Mouse (Mus musculus) intestine, postnatal 0 days (tissue): ENCODE results near the gene Ablim1. TPM values are rescaled to one million over a fixed set of nuclear protein-coding genes. Genes with fewer than 3 reads are reported as not detected.

ENCODE experiments used
- ATAC-seq: fragments of 200-750 bp; cut with Nextera tagmentation; 2 replicates; pipeline ENCODE4 v1.8.0; 2017; ENCODE audit warnings: mild to moderate bottlenecking, moderate TSS enrichment, moderate library complexity
- H3K27ac ChIP-seq: fragments of 300-500 bp; sonication (generic); 2 replicates; pipeline ENCODE4 v1.5.1; 2014; ENCODE audit warnings: mild to moderate bottlenecking, low read depth, low read length, moderate library complexity
- H3K27me3 ChIP-seq: fragments of 300-500 bp; sonication (generic); replicated peaks from 2 replicates; pipeline ENCODE4 v1.6.1; 2014; ENCODE audit warnings: low read length, mixed read lengths; ENCODE audit not compliant: control insufficient read depth, insufficient read depth
- H3K36me3 ChIP-seq: fragments of 300-500 bp; sonication (generic); 2 replicates; pipeline ENCODE4 v1.6.1; 2014; ENCODE audit warnings: mild to moderate bottlenecking, moderate library complexity; ENCODE audit not compliant: control insufficient read depth, insufficient read depth
- H3K4me1 ChIP-seq: fragments of 300-500 bp; sonication (generic); replicated peaks from 2 replicates; pipeline ENCODE4 v1.6.1; 2014; ENCODE audit warnings: antibody characterized with exemption, low read length, mixed read lengths; ENCODE audit not compliant: control insufficient read depth, insufficient read depth
- H3K4me2 ChIP-seq: fragments of 300-500 bp; sonication (generic); replicated peaks from 2 replicates; pipeline ENCODE4 v1.6.1; 2014; ENCODE audit warnings: low read depth, mild to moderate bottlenecking, moderate library complexity
- H3K4me3 ChIP-seq: fragments of 300-500 bp; sonication (generic); 2 replicates; pipeline ENCODE4 v1.5.1; 2014; ENCODE audit warnings: low read depth, low read length
- H3K9ac ChIP-seq: fragments of 300-500 bp; sonication (generic); 2 replicates; pipeline ENCODE4 v1.6.1; 2014; ENCODE audit warnings: mild to moderate bottlenecking, low read depth, low read length
- H3K9me3 ChIP-seq: fragments of 300-500 bp; sonication (generic); 2 replicates; pipeline ENCODE4 v1.6.1; 2016; ENCODE audit warnings: mixed run types; ENCODE audit not compliant: control insufficient read depth
- CTCF ChIP-seq: sonication (generic); IDR thresholded peaks from 2 replicates; pipeline ENCODE4 v1.5.1; 2016; ENCODE audit warnings: low read depth, mild to moderate bottlenecking, control low read depth, antibody characterized with exemption, moderate library complexity
- WGBS: fragments of 180-500 bp; shearing (Covaris S2); extraction: QIAGEN DNeasy Blood & Tissue Kit; methylation state at CpG from one replicate; pipeline ENCODE4 v1.1.7; 2014; 5-methylcytosine and 5-hydroxymethylcytosine counted together
- polyA plus RNA-seq: library from polyadenylated mRNA; unstranded; fragments of >200 nt; fragmentation: Nextera tagmentation; extraction: Ambion mirVana; gene quantifications from 2 replicates; pipeline ENCODE4 v1.2.1, GENCODE M21; 2015

Ablim1 gene
- polyA plus RNA-seq, 1 experiment from 2014 or later = 24.4 TPM

DNA sequence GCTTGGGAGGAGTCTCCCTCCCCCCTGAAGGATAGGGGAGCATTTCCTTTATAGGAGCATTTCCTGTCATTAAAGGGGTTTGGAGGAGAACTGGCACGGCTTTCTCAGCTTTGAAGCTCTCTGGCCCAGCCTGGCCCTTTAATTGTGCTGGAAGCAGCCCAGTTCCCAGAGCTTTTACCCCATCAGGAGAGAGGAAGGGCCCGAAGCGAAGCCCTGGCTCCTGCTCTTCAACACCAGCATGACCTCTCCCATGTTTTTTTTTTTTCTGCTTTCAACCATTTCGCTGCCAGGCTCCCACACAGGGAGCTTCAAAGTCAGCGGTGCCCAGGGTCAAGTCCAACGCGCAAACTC, 311.3 kb downstream of the Ablim1 start:
- H3K4me2 ChIP-seq = no peak overlapping the region
- peaks cover 19% of the 10 kb centered on the region; the same call in 1 of the 2 replicates for H3K27me3 ChIP-seq
- TF ChIP-seq CTCF = no peak
- H3K4me3 ChIP-seq = no peak overlapping the region
- H3K4me1 ChIP-seq = no peaks in the 10 kb centered on the region
- no peaks in the 10 kb centered on the region for H3K9me3 ChIP-seq
- WGBS = 44% methylated on average over 7 of the region's 7 CpGs
- no peaks in the 10 kb centered on the region for H3K36me3 ChIP-seq
- no peak for ATAC-seq
- no peak overlapping the region for H3K27ac ChIP-seq
- no peak overlapping the region for H3K9ac ChIP-seq

DNA sequence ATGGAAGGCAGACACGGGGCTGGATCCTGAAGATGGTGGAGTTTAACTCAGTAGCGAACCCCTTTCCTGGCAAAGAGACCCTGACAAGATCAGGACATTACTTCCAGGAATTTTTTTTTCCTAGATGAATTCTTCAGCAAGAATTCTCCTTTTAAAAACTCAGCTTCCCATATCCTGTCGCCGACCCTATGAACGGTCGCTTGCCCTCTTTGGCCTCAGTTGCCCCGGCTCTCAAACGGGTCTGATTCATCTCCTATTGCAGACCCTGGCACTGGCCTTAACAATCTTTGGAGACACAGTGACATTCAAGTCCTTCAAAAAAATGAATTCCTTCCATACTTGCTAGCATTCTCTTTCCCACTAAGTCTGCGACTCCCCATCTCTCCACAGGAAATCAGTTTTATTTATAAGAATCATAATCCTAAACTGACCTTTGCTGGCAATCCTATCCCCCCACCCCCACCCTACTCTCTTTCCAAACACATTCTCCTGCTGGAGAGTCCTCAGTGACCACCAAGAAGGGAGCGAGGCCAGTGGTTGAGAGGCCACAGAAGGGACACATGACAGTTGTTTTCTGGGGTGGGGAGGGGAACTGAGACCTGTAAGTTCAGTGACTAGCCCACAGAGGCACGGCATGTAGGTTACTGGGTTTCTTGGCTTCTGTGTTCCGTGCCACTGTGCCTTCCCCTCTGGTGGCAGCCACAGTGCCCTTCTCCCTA, 311.8 kb downstream of the Ablim1 start:
- 68% methylated on average over 12 of the region's 12 CpGs for WGBS
- Histone ChIP-seq H3K4me2 (no peak overlapping the region), H3K9ac (no peak overlapping the region), H3K4me1 (no peaks in the 10 kb centered on the region), H3K9me3 (no peaks in the 10 kb centered on the region), H3K27ac (no peak overlapping the region), H3K4me3 (no peak overlapping the region), H3K36me3 (no peaks in the 10 kb centered on the region), H3K27me3 (peaks cover 14% of the 10 kb centered on the region; the same call in 1 of the 2 replicates)
- no peak for TF ChIP-seq CTCF
- no peak for ATAC-seq

DNA sequence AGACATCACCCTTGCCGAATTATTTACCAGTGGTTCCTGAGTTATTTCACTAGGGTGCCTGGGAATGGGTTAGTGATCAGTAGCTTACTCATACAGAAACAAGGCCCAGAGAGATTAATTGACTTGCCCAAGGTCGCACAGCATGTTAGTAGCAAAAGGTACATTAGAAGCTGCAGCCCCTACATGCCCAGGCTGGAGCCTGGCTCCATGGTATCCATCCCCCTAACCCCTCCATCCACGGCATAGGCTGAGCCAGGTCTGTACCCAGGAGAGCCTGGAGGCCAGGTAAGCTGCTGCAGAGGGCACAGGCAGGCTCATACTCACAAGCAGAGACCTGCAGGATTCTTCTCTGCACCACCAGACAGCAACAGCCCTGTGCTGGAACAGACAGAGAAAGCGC, 312.8 kb downstream of the Ablim1 start:
- no peaks in the 10 kb centered on the region for H3K36me3 ChIP-seq
- H3K4me2 ChIP-seq = no peak overlapping the region
- no peak for TF ChIP-seq CTCF
- H3K4me1 ChIP-seq = no peaks in the 10 kb centered on the region; the same call in 1 of the 2 replicates
- H3K9me3 ChIP-seq = no peaks in the 10 kb centered on the region
- no peak overlapping the region for H3K4me3 ChIP-seq
- H3K27me3 ChIP-seq = peaks cover 4% of the 10 kb centered on the region; the same call in 1 of the 2 replicates
- ATAC-seq = no peak
- no peak overlapping the region; the same call in 1 of the 2 replicates for H3K27ac ChIP-seq
- H3K9ac ChIP-seq = no peak overlapping the region
- 89% methylated on average over 4 of the region's 4 CpGs for WGBS

DNA sequence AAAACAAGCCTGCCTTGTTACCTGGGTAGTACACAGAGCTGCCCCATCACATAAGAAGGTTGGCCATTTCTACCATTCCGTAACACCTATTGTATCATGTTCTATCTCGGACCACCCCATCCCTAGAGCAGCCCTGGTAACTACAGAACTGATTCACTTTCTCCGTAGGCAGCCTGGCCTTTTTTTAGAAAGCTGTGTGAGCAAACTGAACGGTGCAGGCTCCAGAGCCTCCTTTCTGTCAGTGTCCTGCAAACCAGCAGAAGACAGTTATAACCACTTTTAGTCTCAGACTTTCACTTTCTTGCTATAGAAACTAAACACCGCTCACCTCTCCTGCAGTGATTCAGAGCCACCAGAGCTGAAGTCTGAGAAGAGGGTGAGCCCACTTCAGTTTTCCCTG, 314.1 kb downstream of the Ablim1 start:
- Histone ChIP-seq H3K36me3 (no peaks in the 10 kb centered on the region), H3K9me3 (no peaks in the 10 kb centered on the region), H3K4me2 (no peak overlapping the region), H3K4me3 (no peak overlapping the region), H3K4me1 (peaks cover 3% of the 10 kb centered on the region; the same call in 1 of the 2 replicates), H3K9ac (no peak overlapping the region), H3K27ac (no peak overlapping the region), H3K27me3 (no peaks in the 10 kb centered on the region)
- TF ChIP-seq CTCF = no peak
- 84% methylated on average over 5 of the region's 5 CpGs for WGBS
- ATAC-seq = no peak

DNA sequence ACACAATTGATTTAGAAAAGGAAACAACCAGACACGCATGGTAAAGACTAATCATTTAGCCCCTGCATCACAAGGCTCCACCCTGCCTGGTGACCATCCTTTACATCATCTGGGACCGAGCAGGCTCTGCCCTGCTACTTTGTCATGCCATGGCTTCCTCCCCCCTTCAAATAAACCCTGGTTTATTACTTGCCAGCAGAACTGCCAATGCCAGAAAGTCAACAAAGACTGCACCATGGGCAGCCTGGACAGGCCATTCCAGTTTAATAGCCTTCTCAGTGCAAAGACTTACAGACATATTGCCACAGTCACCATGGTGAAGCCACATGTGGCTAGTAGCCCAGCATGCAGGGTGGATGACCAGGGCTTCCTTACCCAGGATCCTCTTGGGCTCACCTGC, 314.9 kb downstream of the Ablim1 start:
- Histone ChIP-seq H3K4me2 (no peak overlapping the region), H3K4me1 (peaks cover 3% of the 10 kb centered on the region; the same call in 1 of the 2 replicates), H3K27ac (no peak overlapping the region), H3K36me3 (no peaks in the 10 kb centered on the region), H3K27me3 (no peaks in the 10 kb centered on the region), H3K9me3 (no peaks in the 10 kb centered on the region), H3K9ac (no peak overlapping the region), H3K4me3 (no peak overlapping the region)
- WGBS = 73% methylated on average over 2 of the region's 2 CpGs
- no peak for ATAC-seq
- TF ChIP-seq CTCF = no peak

DNA sequence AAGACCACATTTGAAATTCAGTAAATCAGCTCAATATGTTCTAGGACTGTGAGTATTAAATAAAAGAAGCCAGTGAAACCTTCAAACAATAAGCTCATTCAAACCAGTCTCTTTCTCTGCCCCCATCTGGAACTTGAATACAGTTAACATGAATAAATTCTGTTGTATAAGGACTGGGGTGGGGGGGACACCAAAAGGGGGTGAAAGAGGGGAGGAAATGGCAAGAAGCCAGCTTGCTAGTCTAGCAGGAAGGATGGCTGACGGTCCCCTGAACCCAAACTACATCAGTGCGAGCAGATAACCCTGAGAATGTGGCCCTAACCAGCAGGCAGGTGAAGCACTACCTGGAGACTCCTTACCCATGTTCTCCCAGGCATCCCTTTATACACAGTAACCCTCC, 315.8 kb downstream of the Ablim1 start:
- Histone ChIP-seq H3K9me3 (no peaks in the 10 kb centered on the region), H3K9ac (no peak overlapping the region), H3K27ac (no peak overlapping the region), H3K27me3 (no peaks in the 10 kb centered on the region), H3K36me3 (no peaks in the 10 kb centered on the region), H3K4me2 (no peak overlapping the region), H3K4me3 (no peak overlapping the region), H3K4me1 (peaks cover 3% of the 10 kb centered on the region; the same call in 1 of the 2 replicates)
- no peak for ATAC-seq
- 79% methylated on average over 2 of the region's 2 CpGs for WGBS
- TF ChIP-seq CTCF = no peak
